Mouse (Mus musculus): ENCODE results near the gene Pate2.

- no peak for TF ChIP-seq POLR2A (IDR thresholded peaks at IDR 0.05; ENCODE audit: borderline replicate concordance, control insufficient read depth, low read depth, low read length)
- no peak for TF ChIP-seq CTCF (IDR thresholded peaks at IDR 0.05; ENCODE audit: control insufficient read depth, insufficient read depth, low read length)
Observed at GRCm38 (mm10) chr9:35648102-35648501, 78.0 kb downstream of the Pate2 start, which contains the start of gene Pate3.

All from bone marrow, adult 2 months (tissue).